Mouse (Mus musculus) left cerebral cortex, adult 8-10 months (tissue): Measurements from ENCODE around the gene Ctsm. TPM values are rescaled to one million over a fixed set of nuclear protein-coding genes. Genes with fewer than 3 reads are reported as not detected.
"Not testable (repeated sequence)": the region's sequence is repeated elsewhere in the genome, so short reads cannot be mapped to it uniquely, and the experiment has no call there.

ENCODE experiments used
- DNase-seq, 2 experiments: peaks; one replicate each; pipeline ENCODE4 v3.0.0; 2022; ENCODE audit warnings: low spot score in 2 of 2
- total RNA-seq, 4 experiments: library from RNA; stranded (reverse); gene quantifications; 2 replicates each; pipeline ENCODE4 v1.2.4; 2022

Gene Ctsm
- total RNA-seq, result not detected

- no peak for DNase-seq
Observed at GRCm38 (mm10) chr13:61541631-61542030, at the start of gene Ctsm. Gene Ctsm, minus strand, starts transcription at chr13:61541839.

DNA sequence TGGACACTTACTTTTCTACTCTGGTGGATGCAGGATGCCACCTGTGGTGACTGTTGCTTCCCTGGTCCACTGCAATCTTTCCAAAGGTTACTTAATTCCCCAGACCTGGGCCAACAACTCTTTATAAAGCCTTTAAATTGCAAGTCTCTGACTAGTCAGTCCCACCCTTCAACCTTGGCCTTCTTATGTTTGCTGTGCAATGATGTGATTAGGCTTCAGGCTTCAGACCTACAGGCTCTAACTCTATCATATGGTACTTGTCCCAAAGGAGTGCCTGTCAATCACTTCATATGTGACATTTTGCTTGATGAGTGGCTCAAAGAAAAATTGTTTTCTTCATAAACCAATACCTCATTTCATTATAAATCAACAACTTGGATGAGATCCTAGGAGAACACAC is 28.4 kb upstream of the Ctsm start, which contains the start of gene Cts3:
TSS of gene Cts3 (minus strand) at position 101 of the 400 bp plus-strand sequence.
- no peak for DNase-seq

DNA sequence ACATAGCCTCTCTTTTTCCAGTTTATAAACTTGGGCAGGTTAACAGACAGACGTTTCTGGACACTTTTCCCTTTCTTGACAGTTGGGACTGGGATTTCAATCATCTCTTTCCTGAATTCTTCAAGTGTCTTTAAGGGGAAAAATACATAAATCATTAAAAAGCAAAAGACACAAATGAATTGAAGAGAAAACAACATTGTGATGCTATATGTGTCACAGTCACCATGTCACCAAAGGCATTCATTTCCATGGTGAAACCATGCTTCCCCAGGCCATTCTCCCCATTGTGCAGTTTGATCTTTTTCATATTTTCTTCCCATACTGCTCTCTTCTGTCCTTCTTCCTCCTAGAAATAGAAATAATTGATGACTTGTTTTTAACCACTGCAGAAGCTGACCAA is 26.4 kb upstream of the Ctsm start, which contains the start of gene Gm49352:
TSS of gene Gm49352 (minus strand) at position 101 of the 400 bp plus-strand sequence.
- DNase-seq, result not testable (repeated sequence)

Other genes with a start within 250 kb of the Ctsm start
- gene Cts7, start 183.6 kb downstream of the Ctsm start, total RNA-seq, result not detected
- not detected for gene Gm49352, start 26.3 kb upstream of the Ctsm start, total RNA-seq
- gene Cts3, start 28.3 kb upstream of the Ctsm start, total RNA-seq, result not detected